Mouse (Mus musculus) erythroblast, embryonic 14.5 days (primary cell): ENCODE data around the gene Cstad.

Experiments
- GATA1 ChIP-seq: IDR thresholded peaks from 2 replicates; pipeline ENCODE4 v1.6.1; 2012; ENCODE audit warnings: low read length, inconsistent platforms, mixed read lengths
- TAL1 ChIP-seq: IDR thresholded peaks from 3 replicates; pipeline ENCODE4 v1.6.1; 2012; ENCODE audit warnings: low read length, inconsistent platforms, mixed read lengths

- TF ChIP-seq TAL1 (no peak), GATA1 (no peak)
These were observed 21.0 kb downstream of the Cstad start for GRCm38 (mm10) chr2:30615869-30616268.
